Mouse (Mus musculus): ENCODE data around the gene Tmem198. TPM values are rescaled to one million over a fixed set of nuclear protein-coding genes. Genes with fewer than 3 reads are reported as not detected.

Gene Tmem198
- polyA plus RNA-seq, 1 experiment from 2014 or later: 11.6 TPM

DNA sequence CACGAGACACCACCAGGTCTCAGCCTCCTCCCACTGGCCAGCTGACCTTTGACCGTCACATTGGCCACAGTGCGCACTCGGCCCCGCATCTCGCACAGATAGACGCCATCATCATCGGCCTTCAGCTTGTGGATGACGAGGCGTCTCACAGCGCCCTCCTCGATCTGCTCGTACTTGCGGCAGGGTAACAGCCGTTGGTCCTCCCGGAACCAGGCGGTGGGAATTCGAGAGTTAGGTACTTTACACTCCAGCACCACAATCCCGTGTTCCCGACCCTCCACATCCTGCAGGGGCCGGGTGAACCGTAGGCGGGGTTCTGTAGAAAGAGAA lies 24.3 kb downstream of the Tmem198 start:
- Histone ChIP-seq H3K9me3 (ENCODE audit: control insufficient read depth, low read length) (no peaks in the 10 kb centered on the region), H3K27me3 (ENCODE audit: control insufficient read depth, insufficient read depth, low read length) (peaks cover 6% of the 10 kb centered on the region), H3K4me3 (ENCODE audit: low read depth, low read length) (no peak overlapping the region), H3K4me1 (replicated peaks; ENCODE audit: control insufficient read depth, insufficient read depth, low read length) (0 out of 2 replicates have a peak, but pooled peaks cover 4% of the 10 kb centered on the region), H3K36me3 (ENCODE audit: control insufficient read depth, insufficient read depth, low read length) (no peaks in the 10 kb centered on the region), H3K4me2 (replicated peaks; ENCODE audit: low read depth, low read length) (no peak overlapping the region), H3K27ac (ENCODE audit: low read depth, low read length) (no peak overlapping the region), H3K9ac (ENCODE audit: low read depth, low read length) (no peak overlapping the region)
- ATAC-seq (ENCODE audit: low FRiP score) (no peak), DNase-seq (ENCODE audit: low spot score) (no peak)
- 72% methylated on average over 23 of the region's 23 CpGs for WGBS

DNA sequence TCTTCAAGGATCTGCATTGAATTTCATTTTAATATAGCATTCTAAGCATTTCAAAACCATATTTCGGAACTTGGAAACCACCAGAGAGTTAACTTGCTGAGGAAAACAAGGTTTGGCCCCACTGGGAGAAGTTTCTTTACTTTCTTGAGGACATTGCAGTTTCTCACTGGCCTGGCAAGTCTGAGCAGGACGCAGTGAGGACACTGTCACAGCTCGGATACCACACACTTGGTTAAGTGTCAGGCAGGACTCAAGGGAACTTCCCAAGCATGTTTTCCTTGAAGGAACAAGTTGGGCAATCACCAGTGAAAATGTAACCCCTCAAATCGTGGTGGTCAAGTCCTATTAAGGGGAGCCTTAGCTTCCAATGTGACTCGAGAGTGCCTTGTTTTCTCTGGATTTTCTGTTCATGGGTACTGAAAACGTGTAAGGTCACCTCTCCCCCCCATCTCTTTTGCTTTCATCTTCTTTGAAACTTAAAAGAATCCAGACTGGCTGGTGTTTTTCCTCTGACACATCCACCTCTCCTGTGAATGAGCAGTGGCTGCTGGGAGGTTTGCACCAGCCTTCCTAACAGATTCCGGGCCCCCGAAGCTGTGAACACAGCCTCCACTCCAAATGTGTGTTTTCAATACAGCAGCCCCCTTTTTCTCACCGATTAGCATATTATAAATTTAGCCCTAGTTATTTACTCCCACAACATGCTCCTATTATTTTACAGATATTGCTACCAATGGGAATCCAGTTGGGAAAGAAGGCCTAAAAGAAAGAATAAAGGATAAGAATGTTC lies 25.1 kb downstream of the Tmem198 start:
- Histone ChIP-seq H3K27me3 (ENCODE audit: control insufficient read depth, insufficient read depth, low read length) (peaks cover 12% of the 10 kb centered on the region), H3K4me1 (replicated peaks; ENCODE audit: control insufficient read depth, insufficient read depth, low read length) (0 out of 2 replicates have a peak, but pooled peaks cover 4% of the 10 kb centered on the region), H3K9ac (ENCODE audit: low read depth, low read length) (no peak overlapping the region; the same call in 1 of the 2 replicates), H3K36me3 (ENCODE audit: control insufficient read depth, insufficient read depth, low read length) (no peaks in the 10 kb centered on the region), H3K4me2 (replicated peaks; ENCODE audit: low read depth, low read length) (peak overlapping the region; percentile 95), H3K9me3 (ENCODE audit: control insufficient read depth, low read length) (no peaks in the 10 kb centered on the region), H3K27ac (ENCODE audit: low read depth, low read length) (no peak overlapping the region), H3K4me3 (ENCODE audit: low read depth, low read length) (peak overlapping the region; percentile 82; the same call in 1 of the 2 replicates)
- 65% methylated on average over 9 of the region's 9 CpGs for WGBS
- no peak for DNase-seq (ENCODE audit: low spot score)
- ATAC-seq (ENCODE audit: low FRiP score): no peak

DNA sequence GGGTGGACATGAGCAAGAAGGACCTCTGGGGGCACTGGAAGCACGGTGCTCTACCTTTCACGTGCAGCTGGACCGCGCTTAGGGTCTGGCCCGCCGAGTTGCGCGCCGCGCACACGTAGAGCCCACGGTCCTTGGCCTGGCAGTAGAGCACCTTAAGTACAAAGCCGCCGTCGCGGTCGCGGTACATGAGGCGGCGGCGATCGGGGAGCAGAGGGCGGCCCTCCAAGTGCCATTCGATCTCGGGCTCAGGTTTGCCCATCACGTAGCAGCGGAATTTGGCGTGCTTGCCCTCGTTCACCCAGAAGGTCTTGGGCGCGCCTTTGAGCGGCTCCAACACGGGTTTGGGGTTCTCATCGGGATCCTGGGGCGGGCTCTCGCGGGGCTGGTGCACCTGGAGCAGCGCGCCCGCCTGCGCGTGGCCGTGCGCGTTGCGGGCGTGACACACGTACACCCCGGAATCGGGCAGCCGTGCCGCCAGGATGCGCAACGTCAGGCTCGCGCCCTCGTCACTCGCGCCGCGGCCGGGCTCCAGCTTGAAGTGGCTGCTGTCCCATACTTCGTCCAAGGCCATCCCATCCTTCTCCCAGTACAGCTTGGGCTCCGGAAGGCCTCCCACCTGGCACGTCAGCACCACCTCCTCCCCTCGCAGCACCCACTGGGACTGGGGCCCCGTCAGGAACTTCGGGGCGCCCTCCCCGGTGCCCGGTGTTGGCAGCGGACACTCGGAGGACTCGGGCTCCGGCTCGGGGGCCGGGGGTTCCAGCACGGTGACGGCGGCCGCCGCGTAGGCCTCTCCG lies 26.0 kb downstream of the Tmem198 start:
- Histone ChIP-seq H3K9me3 (ENCODE audit: control insufficient read depth, low read length) (no peaks in the 10 kb centered on the region), H3K4me3 (ENCODE audit: low read depth, low read length) (peak overlapping the region; percentile 82), H3K27me3 (ENCODE audit: control insufficient read depth, insufficient read depth, low read length) (peaks cover 13% of the 10 kb centered on the region), H3K9ac (ENCODE audit: low read depth, low read length) (peak overlapping the region; percentile 83), H3K27ac (ENCODE audit: low read depth, low read length) (peak overlapping the region; percentile 76), H3K4me1 (replicated peaks; ENCODE audit: control insufficient read depth, insufficient read depth, low read length) (0 out of 2 replicates have a peak, but pooled peaks cover 4% of the 10 kb centered on the region), H3K36me3 (ENCODE audit: control insufficient read depth, insufficient read depth, low read length) (no peaks in the 10 kb centered on the region), H3K4me2 (replicated peaks; ENCODE audit: low read depth, low read length) (peak overlapping the region; percentile 95)
- DNase-seq (ENCODE audit: low spot score): peak; percentile 72
- under 1% methylated on average over 81 of the region's 84 CpGs for WGBS
- peak; percentile 63 for ATAC-seq (ENCODE audit: low FRiP score)

DNA sequence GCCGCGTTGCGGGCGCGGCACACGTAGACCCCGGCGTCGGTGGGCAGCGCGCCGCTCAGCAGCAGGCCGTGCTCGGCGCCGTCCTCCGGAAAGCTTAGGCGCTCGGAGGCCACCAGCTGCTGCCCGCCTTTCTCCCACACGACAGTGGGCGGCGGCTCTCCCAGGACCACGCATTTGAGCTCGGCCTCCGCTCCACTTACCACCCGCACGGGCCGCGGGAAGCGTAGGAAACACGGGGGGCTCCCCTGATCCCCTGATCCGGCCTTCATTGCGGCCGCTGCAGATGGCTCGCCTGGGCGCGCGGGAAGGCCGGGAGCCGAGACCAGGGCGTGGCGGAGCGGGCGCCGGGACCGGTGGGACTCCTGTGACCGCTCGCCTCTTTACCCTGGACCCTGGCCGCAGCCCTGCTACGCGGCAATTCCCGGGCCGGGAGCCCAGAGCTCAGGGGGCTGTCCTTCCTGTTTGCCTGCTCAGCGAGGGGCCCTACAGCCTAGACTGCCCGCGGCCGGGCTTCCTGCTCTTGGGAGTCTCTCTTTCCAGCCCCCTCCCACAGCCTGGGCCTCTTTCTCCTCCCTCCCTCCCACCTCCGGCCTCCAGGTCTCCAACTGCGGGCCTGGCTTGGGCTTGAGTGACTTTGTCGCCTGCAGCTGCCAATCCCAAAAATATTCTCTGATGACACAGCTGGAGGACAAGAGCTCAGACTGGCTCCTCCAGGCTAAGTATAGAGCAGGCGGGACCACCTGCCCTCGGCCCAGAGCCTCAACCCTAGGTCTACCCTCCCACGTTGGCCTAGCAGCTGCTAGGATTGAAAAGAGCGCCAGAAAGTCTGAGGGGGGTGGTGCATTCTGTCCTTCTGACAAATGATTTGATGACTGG lies 26.9 kb downstream of the Tmem198 start, which contains the start of gene Obsl1:
TSS of gene Obsl1 (minus strand) at position 497 of the 876 bp plus-strand sequence.
- Histone ChIP-seq H3K4me3 (ENCODE audit: low read depth, low read length) (peak within 1 kb of the TSS; percentile 82), H3K9ac (ENCODE audit: low read depth, low read length) (peak within 1 kb of the TSS; percentile 83), H3K9me3 (ENCODE audit: control insufficient read depth, low read length) (no peaks in the 10 kb centered on the region), H3K4me1 (replicated peaks; ENCODE audit: control insufficient read depth, insufficient read depth, low read length) (0 out of 2 replicates have a peak, but pooled peaks cover 4% of the 10 kb centered on the region), H3K27ac (ENCODE audit: low read depth, low read length) (peak within 1 kb of the TSS; percentile 76), H3K4me2 (replicated peaks; ENCODE audit: low read depth, low read length) (peak within 1 kb of the TSS; percentile 95), H3K36me3 (ENCODE audit: control insufficient read depth, insufficient read depth, low read length) (no peaks in the 10 kb centered on the region), H3K27me3 (ENCODE audit: control insufficient read depth, insufficient read depth, low read length) (peaks cover 13% of the 10 kb centered on the region)
- under 1% methylated on average over 63 of the region's 65 CpGs for WGBS
- ATAC-seq (ENCODE audit: low FRiP score) (peak; percentile 83), DNase-seq (ENCODE audit: low spot score) (peak; percentile 77)

DNA sequence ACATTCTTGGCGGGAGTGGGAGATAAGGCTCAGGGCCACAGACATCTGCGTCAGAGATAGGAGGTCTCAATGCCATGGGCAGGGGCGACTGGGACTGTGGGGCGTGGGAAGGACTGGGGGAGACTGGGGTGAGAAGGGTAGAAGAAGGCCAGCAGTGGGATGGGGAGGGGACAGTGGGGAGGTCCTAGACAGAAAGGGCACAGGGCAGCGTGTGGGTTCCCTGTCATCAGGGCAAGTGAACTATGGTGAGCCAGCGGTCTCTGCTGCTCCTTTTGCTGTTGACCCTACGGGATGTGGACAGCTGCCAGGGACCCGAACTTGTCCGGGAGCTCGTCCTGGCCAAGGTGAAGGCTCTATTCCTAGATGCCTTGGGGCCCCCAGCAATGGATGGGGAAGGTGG lies 27.7 kb downstream of the Tmem198 start, which contains the start of gene Inha:
TSS of gene Inha (plus strand) at position 72 of the 400 bp plus-strand sequence.
- peak within 1 kb of the TSS; percentile 76 for H3K27ac ChIP-seq (ENCODE audit: low read depth, low read length)
- peak within 1 kb of the TSS; percentile 95 for H3K4me2 ChIP-seq (replicated peaks; ENCODE audit: low read depth, low read length)
- 66% methylated on average over 10 of the region's 10 CpGs for WGBS
- peak within 1 kb of the TSS; percentile 83 for H3K9ac ChIP-seq (ENCODE audit: low read depth, low read length)
- peaks cover 13% of the 10 kb centered on the region for H3K27me3 ChIP-seq (ENCODE audit: control insufficient read depth, insufficient read depth, low read length)
- 0 out of 2 replicates have a peak, but pooled peaks cover 4% of the 10 kb centered on the region for H3K4me1 ChIP-seq (replicated peaks; ENCODE audit: control insufficient read depth, insufficient read depth, low read length)
- no peak for ATAC-seq (ENCODE audit: low FRiP score)
- H3K4me3 ChIP-seq (ENCODE audit: low read depth, low read length): peak within 1 kb of the TSS; percentile 82
- H3K9me3 ChIP-seq (ENCODE audit: control insufficient read depth, low read length): no peaks in the 10 kb centered on the region
- no peaks in the 10 kb centered on the region for H3K36me3 ChIP-seq (ENCODE audit: control insufficient read depth, insufficient read depth, low read length)
- no peak for DNase-seq (ENCODE audit: low spot score)

DNA sequence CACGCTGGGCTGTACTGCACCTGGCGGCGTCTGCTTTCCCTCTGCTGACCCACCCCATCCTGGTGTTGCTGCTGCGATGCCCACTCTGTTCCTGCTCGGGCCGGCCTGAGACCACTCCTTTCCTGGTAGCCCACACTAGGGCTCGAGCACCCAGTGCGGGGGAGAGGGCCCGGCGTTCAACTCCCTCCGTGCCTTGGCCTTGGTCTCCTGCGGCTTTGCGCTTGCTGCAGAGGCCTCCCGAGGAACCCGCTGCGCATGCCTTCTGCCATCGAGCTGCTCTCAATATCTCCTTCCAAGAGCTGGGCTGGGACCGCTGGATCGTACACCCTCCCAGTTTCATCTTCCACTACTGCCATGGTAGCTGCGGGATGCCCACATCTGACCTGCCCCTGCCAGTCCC lies 30.3 kb downstream of the Tmem198 start:
- Histone ChIP-seq H3K27ac (ENCODE audit: low read depth, low read length) (no peak overlapping the region), H3K27me3 (ENCODE audit: control insufficient read depth, insufficient read depth, low read length) (peaks cover 10% of the 10 kb centered on the region), H3K4me3 (ENCODE audit: low read depth, low read length) (no peak overlapping the region), H3K4me2 (replicated peaks; ENCODE audit: low read depth, low read length) (no peak overlapping the region), H3K4me1 (replicated peaks; ENCODE audit: control insufficient read depth, insufficient read depth, low read length) (0 out of 2 replicates have a peak, but pooled peaks cover 4% of the 10 kb centered on the region), H3K36me3 (ENCODE audit: control insufficient read depth, insufficient read depth, low read length) (no peaks in the 10 kb centered on the region), H3K9ac (ENCODE audit: low read depth, low read length) (no peak overlapping the region), H3K9me3 (ENCODE audit: control insufficient read depth, low read length) (no peaks in the 10 kb centered on the region)
- DNase-seq (ENCODE audit: low spot score): no peak
- 40% methylated on average over 20 of the region's 20 CpGs for WGBS
- ATAC-seq (ENCODE audit: low FRiP score): no peak

DNA sequence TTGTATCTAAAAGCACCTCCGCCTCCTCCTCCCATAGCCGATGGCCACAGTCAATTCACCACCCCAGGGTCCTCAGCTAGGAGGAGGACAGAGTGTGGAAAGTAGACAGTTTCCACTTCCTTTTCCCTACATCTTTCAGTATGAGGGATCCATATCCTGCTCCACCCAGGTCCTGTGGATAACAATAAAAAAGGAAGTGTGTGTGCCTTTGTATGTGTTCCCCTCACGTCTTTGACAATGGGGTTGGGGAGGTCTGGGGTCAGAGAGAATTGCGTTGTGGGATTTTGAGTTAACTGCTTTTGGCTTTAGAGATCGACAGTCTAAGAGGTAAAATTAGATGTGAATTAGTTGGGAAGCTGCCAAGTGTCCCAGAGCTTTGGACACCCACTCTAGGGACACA lies 30.8 kb downstream of the Tmem198 start:
- no peak overlapping the region for H3K9ac ChIP-seq (ENCODE audit: low read depth, low read length)
- H3K27me3 ChIP-seq (ENCODE audit: control insufficient read depth, insufficient read depth, low read length): peaks cover 7% of the 10 kb centered on the region
- H3K4me1 ChIP-seq (replicated peaks; ENCODE audit: control insufficient read depth, insufficient read depth, low read length): 0 out of 2 replicates have a peak, but pooled peaks cover 2% of the 10 kb centered on the region
- 83% methylated on average over 5 of the region's 5 CpGs for WGBS
- H3K36me3 ChIP-seq (ENCODE audit: control insufficient read depth, insufficient read depth, low read length): no peaks in the 10 kb centered on the region
- no peak overlapping the region for H3K4me3 ChIP-seq (ENCODE audit: low read depth, low read length)
- no peak overlapping the region for H3K27ac ChIP-seq (ENCODE audit: low read depth, low read length)
- H3K4me2 ChIP-seq (replicated peaks; ENCODE audit: low read depth, low read length): no peak overlapping the region
- H3K9me3 ChIP-seq (ENCODE audit: control insufficient read depth, low read length): no peaks in the 10 kb centered on the region
- no peak for DNase-seq (ENCODE audit: low spot score)
- no peak for ATAC-seq (ENCODE audit: low FRiP score)

Data from hindbrain, embryonic 11.5 days (tissue).